In the genomic region with DNA sequence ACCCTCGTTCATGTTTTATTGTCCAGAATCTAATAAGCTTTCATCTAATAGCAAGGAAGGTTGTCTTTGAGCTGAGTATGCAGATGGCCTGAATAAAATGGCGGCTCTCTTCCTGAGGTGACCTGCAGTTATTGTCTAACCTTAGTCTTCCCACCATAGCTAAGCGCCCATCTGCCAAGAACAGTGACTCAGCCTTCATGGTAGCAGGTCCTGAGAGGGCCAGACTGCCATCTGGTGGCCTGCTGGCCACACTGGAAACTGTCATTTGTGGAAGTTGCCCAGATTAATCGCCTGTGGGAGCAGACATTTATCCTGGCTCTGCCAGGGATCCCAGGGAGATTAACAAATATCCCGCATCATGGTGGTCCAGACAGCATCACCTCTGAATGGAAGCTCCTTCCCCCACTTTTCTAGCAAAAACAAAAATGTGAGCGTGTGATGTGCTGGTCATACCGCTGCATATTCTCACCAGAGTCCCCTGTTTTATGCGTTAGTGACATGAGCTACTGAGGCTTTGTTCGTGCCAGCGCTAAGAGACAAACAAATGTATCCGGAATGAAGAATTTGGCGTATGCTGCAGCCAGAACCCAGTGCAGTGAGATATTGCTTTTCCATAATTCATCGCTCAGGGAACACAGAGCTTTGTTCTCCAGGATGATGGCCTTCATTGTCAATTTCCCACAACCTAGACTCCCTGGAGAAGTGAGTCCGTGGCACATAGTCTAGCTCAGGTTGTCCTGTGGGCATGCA, we compare ENCODE assay signal across 8 mouse cellular contexts. TPM values are rescaled to one million over a fixed set of nuclear protein-coding genes. Genes with fewer than 3 reads are reported as not detected.
DNase-seq lines count a peak whose midpoint lies in the region.

No protein-coding gene starts in this region.

- DNase-seq in urinary bladder, adult 18-20 months (ENCODE audit: low spot score in 2 of 2), result peak; percentile 52 to 60
- DNase-seq in urinary bladder, adult 2 months (ENCODE audit: low spot score), result no peak
- DNase-seq in cerebellum, adult 9-11 months, result peak; percentile 88
- DNase-seq in frontal cortex, postnatal 36 days (ENCODE audit: low spot score in 2 of 2), result peak; percentile 54 to 72
- DNase-seq in induced T-regulatory cell, adult 2 months (ENCODE audit: low read depth), result peak; percentile 28
- peak; percentile 84 for DNase-seq in left cerebral cortex, postnatal 4 days
- peak; percentile 7 for DNase-seq in naive thymus-derived CD4-positive, alpha-beta T cell, adult 2 months (ENCODE audit: low read depth)
- DNase-seq in urinary bladder, postnatal 36 days (ENCODE audit: low spot score in 2 of 2), result peak; percentile 62 to 72

- intact Hi-C loops in left cerebral cortex, postnatal 4 days (cut with DNase I), result loop anchor here (5.0 kb wide), 1 partner anchor 48 kb away; no protein-coding TSS in a partner anchor

RNA-seq across cellular contexts. Expression of a gene that starts 11.5 kb away (rescaled TPM):
- 3.3 and 4.1 TPM in 2 replicates for polyA plus RNA-seq in urinary bladder, adult 2 months (2012; rRNA removed)
- total RNA-seq in left cerebral cortex, postnatal 4 days (2021), result under 1 TPM; 0.76 to 0.87 TPM

RNA-seq across cellular contexts. Expression of a gene that starts 17.1 kb away (rescaled TPM):
- 0.04 TPM in 1 of 2 replicates, not detected in the other for polyA plus RNA-seq in urinary bladder, adult 2 months (2012; rRNA removed)
- total RNA-seq in left cerebral cortex, postnatal 4 days (2021), result 10 to 100 TPM; 27.7 to 30.6 TPM

RNA-seq across cellular contexts. Expression of a gene that starts 53.2 kb away (rescaled TPM):
- polyA plus RNA-seq in urinary bladder, adult 2 months (2012; rRNA removed), result 92.3 and 122 TPM in 2 replicates
- 100 to 1,000 TPM; 120 to 126 TPM for total RNA-seq in left cerebral cortex, postnatal 4 days (2021)

RNA-seq across cellular contexts. Expression of a gene that starts 55.2 kb away (rescaled TPM):
- 12.9 and 17.8 TPM in 2 replicates for polyA plus RNA-seq in urinary bladder, adult 2 months (2012; rRNA removed)
- total RNA-seq in left cerebral cortex, postnatal 4 days (2021), result 10 to 100 TPM; 35.4 to 35.8 TPM
